Mouse (Mus musculus) neural tube, embryonic 11.5 days (tissue): ENCODE results near the gene Lsm12. TPM values are rescaled to one million over a fixed set of nuclear protein-coding genes. Genes with fewer than 3 reads are reported as not detected.
"Not testable (repeated sequence)": the region's sequence is repeated elsewhere in the genome, so short reads cannot be mapped to it uniquely, and the experiment has no call there.

Source experiments
- ATAC-seq: fragments of 200-750 bp; cut with Nextera tagmentation; 2 replicates; pipeline ENCODE4 v1.8.0; 2017; ENCODE audit warnings: moderate number of reproducible peaks, mild to moderate bottlenecking, moderate TSS enrichment, moderate library complexity; ENCODE audit not compliant: insufficient read depth, low FRiP score, low TSS enrichment
- DNase-seq: peaks from one replicate; pipeline ENCODE4 v3.0.0-alpha.2; 2015; ENCODE audit warnings: low spot score
- H3K27ac ChIP-seq: fragments of 300-500 bp; sonication (generic); 2 replicates; pipeline ENCODE4 v1.5.1; 2014; ENCODE audit warnings: low read depth, mild to moderate bottlenecking, low read length
- H3K27me3 ChIP-seq: fragments of 300-500 bp; sonication (generic); 2 replicates; pipeline ENCODE4 v1.6.1; 2014; ENCODE audit warnings: mild to moderate bottlenecking, low read length, mixed read lengths; ENCODE audit not compliant: control insufficient read depth, insufficient read depth
- H3K36me3 ChIP-seq: fragments of 300-500 bp; sonication (generic); 2 replicates; pipeline ENCODE4 v1.6.1; 2014; ENCODE audit warnings: mild to moderate bottlenecking, low read length, moderate library complexity, mixed read lengths; ENCODE audit not compliant: control insufficient read depth, insufficient read depth
- H3K4me1 ChIP-seq: fragments of 300-500 bp; sonication (generic); 2 replicates; pipeline ENCODE4 v1.6.1; 2014; ENCODE audit warnings: low read length, mixed read lengths; ENCODE audit not compliant: control insufficient read depth, insufficient read depth
- H3K4me2 ChIP-seq: fragments of 300-500 bp; sonication (generic); 2 replicates; pipeline ENCODE4 v1.6.1; 2014; ENCODE audit warnings: low read depth, mild to moderate bottlenecking, moderate library complexity
- H3K4me3 ChIP-seq: fragments of 300-500 bp; sonication (generic); 2 replicates; pipeline ENCODE4 v1.5.1; 2014; ENCODE audit warnings: low read depth, low read length
- H3K9ac ChIP-seq: fragments of 300-500 bp; sonication (generic); 2 replicates; pipeline ENCODE4 v1.6.1; 2014; ENCODE audit warnings: mild to moderate bottlenecking, low read length
- H3K9me3 ChIP-seq: fragments of 300-500 bp; sonication (generic); 2 replicates; pipeline ENCODE4 v1.6.1; 2016; ENCODE audit warnings: low read length; ENCODE audit not compliant: control insufficient read depth
- WGBS: fragments of 180-500 bp; shearing (Covaris S2); extraction: QIAGEN DNeasy Blood & Tissue Kit; methylation state at CpG from one replicate; pipeline ENCODE4 v1.1.7; 2014; 5-methylcytosine and 5-hydroxymethylcytosine counted together
- polyA plus RNA-seq: library from polyadenylated mRNA; unstranded; fragments of >200 nt; fragmentation: Nextera tagmentation; extraction: Ambion mirVana; gene quantifications from 2 replicates; pipeline ENCODE4 v1.2.1, GENCODE M21; 2014

Lsm12 gene
- polyA plus RNA-seq, 1 experiment from 2014 or later, result 81.9 TPM

DNA sequence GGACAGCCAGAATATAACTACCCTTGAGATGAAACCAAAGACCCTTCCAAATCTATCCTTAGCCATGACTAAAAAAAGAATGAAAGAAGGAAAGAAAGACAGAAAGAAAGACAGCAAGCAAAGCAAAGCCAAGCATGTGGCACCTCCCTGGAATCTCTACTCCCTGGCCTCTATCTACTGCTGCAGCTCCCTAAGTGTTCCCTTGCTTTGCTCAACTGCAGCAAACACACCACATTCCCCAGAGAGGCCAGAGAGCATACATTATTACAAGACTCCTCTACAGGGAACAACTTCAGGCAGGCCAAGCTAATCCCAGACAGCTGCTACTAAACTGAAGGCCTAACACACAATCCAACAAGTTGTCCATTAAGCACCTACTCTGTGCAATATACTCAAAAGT lies 5.3 kb downstream of the Lsm12 start:
- peaks cover 12% of the 10 kb centered on the region for H3K36me3 ChIP-seq
- H3K27me3 ChIP-seq, result no peaks in the 10 kb centered on the region
- ATAC-seq (no peak), DNase-seq (no peak)
- no peak overlapping the region for H3K9ac ChIP-seq
- H3K4me2 ChIP-seq, result no peak overlapping the region
- H3K27ac ChIP-seq, result no peak overlapping the region
- H3K4me1 ChIP-seq, result peaks cover 9% of the 10 kb centered on the region; the same call in 1 of the 2 replicates
- H3K9me3 ChIP-seq, result no peaks in the 10 kb centered on the region
- H3K4me3 ChIP-seq, result no peak overlapping the region

DNA sequence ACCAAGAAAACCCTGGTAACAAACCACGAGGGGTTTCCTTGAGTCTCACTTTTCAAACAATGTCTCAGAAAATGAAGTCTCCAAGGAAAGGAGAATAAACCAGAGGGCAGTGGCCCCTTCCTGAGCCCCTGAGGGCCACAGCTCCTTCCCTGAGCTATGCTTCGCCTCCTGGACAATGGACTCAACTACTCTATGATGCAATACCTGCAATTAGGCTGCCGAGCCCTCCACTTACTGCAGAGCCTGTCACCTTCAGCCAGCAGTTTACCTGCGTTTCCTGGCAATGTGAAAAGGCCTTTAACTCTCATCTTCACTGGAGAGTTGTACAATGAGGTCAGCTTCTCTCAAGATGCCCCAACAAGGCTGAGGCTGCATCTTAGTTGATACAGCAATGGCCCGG lies 16.4 kb downstream of the Lsm12 start:
- no peak overlapping the region for H3K4me3 ChIP-seq
- 91% methylated on average over 5 of the region's 5 CpGs for WGBS
- no peak overlapping the region for H3K9ac ChIP-seq
- H3K36me3 ChIP-seq, result peaks cover 9% of the 10 kb centered on the region
- DNase-seq (no peak), ATAC-seq (no peak)
- no peaks in the 10 kb centered on the region for H3K27me3 ChIP-seq
- H3K27ac ChIP-seq, result no peak overlapping the region
- no peaks in the 10 kb centered on the region for H3K4me1 ChIP-seq
- H3K9me3 ChIP-seq, result no peaks in the 10 kb centered on the region
- H3K4me2 ChIP-seq, result no peak overlapping the region

DNA sequence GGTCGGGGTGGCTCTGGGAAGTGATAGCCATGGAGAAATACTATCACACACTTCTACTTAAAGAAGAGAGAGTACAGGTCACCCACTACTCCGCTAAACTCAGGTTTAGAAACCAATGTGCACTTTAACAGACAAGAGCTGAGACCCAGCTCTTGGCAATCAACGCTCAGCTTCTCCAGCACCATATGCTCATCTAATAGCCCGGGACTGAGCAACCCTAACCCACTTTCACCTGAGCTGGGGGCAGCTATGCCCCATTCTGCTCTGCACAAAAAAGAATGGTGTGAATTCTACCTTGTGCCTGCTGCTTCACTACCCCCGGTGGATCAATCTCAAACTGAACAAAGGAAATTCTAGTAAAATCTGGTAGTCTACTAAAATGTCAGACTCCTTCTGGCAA lies 17.6 kb downstream of the Lsm12 start:
- H3K9ac ChIP-seq, result no peak overlapping the region
- no peak for DNase-seq
- H3K4me1 ChIP-seq, result no peaks in the 10 kb centered on the region
- no peak overlapping the region for H3K27ac ChIP-seq
- 88% methylated on average over 5 of the region's 5 CpGs for WGBS
- H3K9me3 ChIP-seq, result no peaks in the 10 kb centered on the region
- H3K27me3 ChIP-seq, result no peaks in the 10 kb centered on the region
- peaks cover 14% of the 10 kb centered on the region for H3K36me3 ChIP-seq
- no peak overlapping the region for H3K4me3 ChIP-seq
- no peak overlapping the region for H3K4me2 ChIP-seq
- ATAC-seq, result no peak

DNA sequence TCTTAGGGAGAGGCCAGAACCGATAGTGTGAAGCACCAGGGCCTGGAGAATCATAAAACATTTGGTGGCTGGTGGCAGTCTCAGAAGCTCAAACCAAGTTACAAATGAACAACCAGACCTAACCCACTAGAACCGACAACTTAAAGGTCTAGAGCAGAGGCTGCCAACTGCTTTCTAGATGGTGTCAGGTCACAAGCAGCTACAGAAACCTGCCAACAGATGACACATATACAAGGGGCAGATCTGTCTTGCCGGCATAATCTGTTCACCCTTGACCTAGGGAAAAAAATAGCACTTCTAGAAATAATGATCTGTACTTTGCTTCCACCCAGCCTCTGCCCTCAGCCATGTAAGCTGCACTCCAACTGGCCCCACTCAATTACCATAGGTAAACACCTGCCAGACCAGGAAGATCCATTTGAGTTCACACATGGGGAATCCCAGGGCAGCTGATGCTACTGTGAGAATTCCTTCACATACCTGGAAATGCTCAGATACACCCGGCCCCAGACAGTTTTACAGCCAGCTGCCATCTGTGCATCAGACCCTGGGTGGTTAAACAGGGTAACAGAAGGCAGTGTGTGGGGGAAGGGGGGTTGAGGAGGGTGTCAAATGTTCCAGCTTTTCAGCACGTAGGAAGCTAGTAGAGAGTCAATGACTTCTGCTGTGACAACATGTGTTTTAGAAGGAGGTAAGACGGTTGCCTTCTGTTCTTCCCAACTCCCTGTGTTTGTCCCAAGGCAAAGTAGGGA lies 18.9 kb downstream of the Lsm12 start:
- DNase-seq, result no peak
- Histone ChIP-seq H3K9me3 (no peaks in the 10 kb centered on the region), H3K27me3 (no peaks in the 10 kb centered on the region), H3K27ac (no peak overlapping the region), H3K4me1 (no peaks in the 10 kb centered on the region), H3K9ac (no peak overlapping the region), H3K36me3 (peaks cover 14% of the 10 kb centered on the region), H3K4me2 (no peak overlapping the region), H3K4me3 (no peak overlapping the region)
- no peak for ATAC-seq
- 44% methylated on average over 6 of the region's 6 CpGs for WGBS

GRCm38 (mm10) chr11:102159781-102160180 lies 25.3 kb downstream of the Lsm12 start:
- 87% methylated on average over 5 of the region's 5 CpGs for WGBS
- peaks cover 5% of the 10 kb centered on the region for H3K36me3 ChIP-seq
- H3K4me2 ChIP-seq, result no peak overlapping the region
- H3K9me3 ChIP-seq, result no peaks in the 10 kb centered on the region
- no peak overlapping the region for H3K27ac ChIP-seq
- DNase-seq, result no peak
- no peaks in the 10 kb centered on the region for H3K27me3 ChIP-seq
- peaks cover 8% of the 10 kb centered on the region; the same call in 1 of the 2 replicates for H3K4me1 ChIP-seq
- H3K4me3 ChIP-seq, result no peak overlapping the region
- no peak for ATAC-seq
- no peak overlapping the region for H3K9ac ChIP-seq

DNA sequence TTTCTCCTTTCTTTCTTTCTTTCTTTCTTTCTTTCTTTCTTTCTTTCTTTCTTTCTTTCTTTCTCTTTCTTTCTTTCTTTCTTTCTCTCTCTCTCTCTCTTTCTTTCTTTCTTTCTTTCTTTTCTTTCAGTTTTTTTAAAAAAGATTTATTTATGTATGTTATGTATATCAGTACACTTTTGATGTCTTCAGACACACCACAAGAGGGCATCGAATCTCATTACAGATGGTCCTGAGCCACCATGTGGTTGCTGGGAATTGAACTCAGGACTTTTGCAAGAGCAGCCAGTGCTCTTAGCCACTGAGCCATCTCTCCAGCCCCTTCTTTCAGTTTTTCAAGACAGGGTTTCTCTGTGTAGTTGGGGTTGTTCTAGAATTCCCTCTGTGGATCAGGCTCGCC lies 27.1 kb downstream of the Lsm12 start:
- not testable (repeated sequence) for H3K9me3 ChIP-seq, H3K27me3 ChIP-seq, H3K36me3 ChIP-seq, DNase-seq, H3K9ac ChIP-seq, H3K27ac ChIP-seq, H3K4me3 ChIP-seq, H3K4me2 ChIP-seq, ATAC-seq, H3K4me1 ChIP-seq
- 84% methylated on average over 2 of the region's 2 CpGs for WGBS

DNA sequence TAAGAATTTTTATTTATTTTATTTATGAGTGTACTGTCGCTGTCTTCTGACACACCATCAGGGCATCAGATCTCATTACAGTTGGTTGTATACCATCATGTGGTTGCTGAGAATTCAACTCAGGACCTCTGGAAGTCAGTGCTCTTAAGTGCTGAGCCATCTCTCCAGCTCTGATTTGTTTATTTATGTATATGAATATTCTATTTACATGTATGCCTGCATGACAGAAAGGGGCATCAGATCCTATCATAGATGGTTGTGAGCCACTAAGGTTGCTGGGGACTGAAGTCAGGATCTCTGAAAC lies 28.4 kb downstream of the Lsm12 start:
- Histone ChIP-seq H3K4me1 (peaks cover 8% of the 10 kb centered on the region; the same call in 1 of the 2 replicates), H3K27ac (no peak overlapping the region), H3K4me3 (no peak overlapping the region), H3K36me3 (no peaks in the 10 kb centered on the region), H3K9me3 (no peaks in the 10 kb centered on the region), H3K4me2 (no peak overlapping the region), H3K9ac (no peak overlapping the region), H3K27me3 (no peaks in the 10 kb centered on the region)
- no peak for ATAC-seq
- 11% methylated on average over 1 of the region's 1 CpGs for WGBS
- DNase-seq, result no peak

DNA sequence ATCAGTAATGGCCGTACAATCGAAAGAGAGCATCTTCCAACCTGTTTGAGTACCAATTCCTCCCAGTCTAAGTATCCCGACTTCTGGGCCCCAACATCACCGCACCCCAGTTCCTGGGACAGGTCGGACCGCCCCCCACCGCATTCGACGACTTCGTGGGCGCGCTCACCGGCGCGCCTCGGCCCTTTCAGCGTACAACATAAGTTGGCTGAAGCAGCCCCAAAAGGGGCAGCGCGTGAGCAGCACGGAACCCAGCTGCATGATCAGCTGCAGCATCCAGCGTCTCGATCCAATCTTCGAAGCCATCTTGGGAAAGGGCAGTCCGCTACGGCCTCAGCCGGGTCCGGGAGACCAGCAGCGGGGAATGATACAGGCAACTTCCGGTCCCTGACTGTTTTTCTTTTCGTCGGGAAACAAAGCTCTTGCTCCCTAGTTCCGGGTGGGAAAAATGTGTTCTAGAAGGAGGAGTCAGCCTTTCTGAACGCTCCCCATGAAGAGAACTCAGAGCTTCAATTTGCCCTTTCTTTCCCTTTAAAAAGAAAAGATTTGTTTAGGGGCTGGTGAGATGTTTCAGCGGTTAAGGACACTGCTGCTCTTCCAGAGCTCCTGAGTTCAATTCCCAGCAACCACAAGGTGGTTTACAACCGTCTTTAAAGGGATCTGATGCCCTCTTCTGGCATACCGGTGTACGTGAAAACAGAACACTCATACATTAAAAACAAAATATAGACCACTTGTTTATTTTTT lies 28.9 kb downstream of the Lsm12 start, which contains the start of gene Tmem101:
Tmem101 (minus strand) TSS at position 366 of the 747 bp plus-strand sequence.
- H3K9me3 ChIP-seq, result no peaks in the 10 kb centered on the region
- peak within 1 kb of the TSS; percentile 88 for H3K4me3 ChIP-seq
- H3K4me2 ChIP-seq, result peak within 1 kb of the TSS; percentile 88
- no peaks in the 10 kb centered on the region for H3K27me3 ChIP-seq
- peak; percentile 74 for ATAC-seq
- peak within 1 kb of the TSS; percentile 77 for H3K27ac ChIP-seq
- H3K4me1 ChIP-seq, result peaks cover 8% of the 10 kb centered on the region; the same call in 1 of the 2 replicates
- no peaks in the 10 kb centered on the region for H3K36me3 ChIP-seq
- peak within 1 kb of the TSS; percentile 77 for H3K9ac ChIP-seq
- WGBS, result under 1% methylated on average over 37 of the region's 37 CpGs
- DNase-seq, result peak; percentile 91
